Mouse (Mus musculus): Measurements from ENCODE around the gene Plcl2.

DNA sequence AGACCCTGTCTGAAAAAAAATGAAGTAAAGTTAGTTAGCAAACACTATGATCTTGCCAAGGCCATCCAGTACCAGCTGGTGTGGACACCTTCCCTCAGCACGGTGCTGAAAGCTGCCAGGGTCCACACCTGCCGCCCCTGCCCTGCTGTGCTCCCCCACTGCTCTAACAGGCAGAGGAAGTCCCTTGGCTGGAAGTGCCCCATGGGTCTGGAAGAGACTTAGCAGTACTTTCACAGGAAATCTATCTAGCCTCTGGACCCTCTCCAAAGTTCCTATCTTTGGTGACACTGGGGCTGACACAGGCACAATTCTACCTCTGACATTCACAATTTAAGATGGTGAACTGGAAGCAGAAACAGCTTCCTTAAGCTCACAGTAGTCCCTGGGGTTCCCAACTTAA is 227.9 kb downstream of the Plcl2 start:
- TF ChIP-seq POLR2A (IDR thresholded peaks at IDR 0.05; ENCODE audit: insufficient read depth, low read depth, low read length) = no peak
- no peak for TF ChIP-seq CTCF (IDR thresholded peaks at IDR 0.05; ENCODE audit: insufficient read depth, low read depth, low read length)
